Mouse (Mus musculus): ENCODE measurements at regions not wholly inside any gene's neighbourhood (a gene's known extent, or its start where the extent isn't known, plus 50 kb on each side); places are given as distances from the start of the nearest gene placed in this dataset.

DNA sequence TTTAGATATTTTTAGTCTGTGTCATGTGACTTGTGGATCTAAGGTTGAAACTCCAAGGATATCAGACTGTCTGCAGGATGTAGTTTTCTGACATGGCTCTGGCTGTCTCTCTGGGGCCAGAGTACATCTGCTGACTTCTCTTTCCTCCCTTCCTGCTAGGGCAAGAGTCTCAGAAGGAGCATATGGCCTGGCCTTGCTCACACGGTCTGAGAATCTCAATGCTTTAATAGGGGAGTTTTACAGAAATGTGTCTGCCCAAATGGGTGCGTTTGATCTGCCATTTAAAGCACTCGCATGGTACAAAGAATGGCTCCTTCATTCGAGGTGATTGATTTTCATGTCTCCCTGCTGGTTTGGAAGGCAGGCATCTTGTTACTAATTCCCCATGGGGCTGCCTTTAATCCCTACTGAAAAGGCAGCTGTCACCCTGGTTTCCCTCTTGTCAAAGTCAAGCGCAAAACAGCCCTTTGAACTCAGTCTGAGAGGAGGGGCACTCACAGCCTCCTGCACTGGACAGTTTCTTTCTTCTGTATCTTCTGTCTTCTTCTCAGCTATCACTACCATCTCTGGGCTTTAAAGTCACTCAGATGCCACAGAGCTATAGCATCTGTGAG, 199.7 kb upstream of the Eef2kmt start:
- no peak for DNase-seq (ENCODE audit: low spot score)

GRCm38 (mm10) chr16:5454243-5454642, 198.5 kb upstream of the Eef2kmt start:
- DNase-seq (ENCODE audit: low spot score): no peak

DNA sequence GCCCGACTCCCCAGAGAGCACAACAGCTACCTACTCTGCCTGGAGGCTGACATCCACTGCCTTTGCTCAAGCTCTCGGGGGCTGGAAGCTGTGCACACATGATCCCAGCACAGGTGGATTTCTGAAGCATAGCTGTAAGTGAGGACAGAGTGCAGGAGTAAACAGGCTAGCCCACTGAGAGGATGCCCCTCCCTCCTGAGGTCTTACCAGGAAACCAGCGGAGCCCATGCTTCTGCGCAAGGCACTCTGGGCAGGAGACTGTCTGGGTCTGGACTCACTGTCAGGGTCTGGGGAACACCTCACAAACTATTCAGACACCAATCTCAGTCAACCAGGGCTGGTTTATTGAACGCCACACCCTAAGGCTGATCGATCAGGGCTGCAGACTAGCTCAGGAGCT, 197.2 kb upstream of the Eef2kmt start:
- DNase-seq (ENCODE audit: low spot score): no peak

DNA sequence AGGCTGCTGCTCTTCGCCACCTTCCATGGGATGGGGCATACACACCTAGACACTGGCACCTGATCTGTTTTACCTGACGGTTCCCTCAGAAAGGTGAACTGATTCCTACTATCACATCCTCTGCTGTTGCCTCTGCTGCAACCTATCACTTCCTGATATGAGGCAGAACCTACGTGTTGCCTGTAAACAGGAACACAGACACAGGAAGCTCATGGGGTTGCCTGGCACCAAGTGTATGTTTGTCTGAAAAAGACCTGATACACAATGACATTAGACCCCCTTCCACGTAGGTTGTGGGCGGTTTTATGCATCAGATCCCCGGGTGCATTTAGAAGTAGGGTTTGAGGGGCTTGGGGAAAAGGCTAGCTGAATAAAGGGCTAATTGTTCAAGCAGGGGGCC, 190.0 kb upstream of the Eef2kmt start:
- no peak for DNase-seq (ENCODE audit: low spot score)

- DNase-seq (ENCODE audit: low spot score): no peak
These were observed 189.0 kb upstream of the Eef2kmt start for GRCm38 (mm10) chr16:5444785-5445184.

GRCm38 (mm10) chr16:5439717-5440116, 183.9 kb upstream of the Eef2kmt start:
- DNase-seq (ENCODE audit: low spot score): no peak

GRCm38 (mm10) chr16:5438405-5438804, 182.6 kb upstream of the Eef2kmt start:
- DNase-seq (ENCODE audit: low spot score): no peak

DNA sequence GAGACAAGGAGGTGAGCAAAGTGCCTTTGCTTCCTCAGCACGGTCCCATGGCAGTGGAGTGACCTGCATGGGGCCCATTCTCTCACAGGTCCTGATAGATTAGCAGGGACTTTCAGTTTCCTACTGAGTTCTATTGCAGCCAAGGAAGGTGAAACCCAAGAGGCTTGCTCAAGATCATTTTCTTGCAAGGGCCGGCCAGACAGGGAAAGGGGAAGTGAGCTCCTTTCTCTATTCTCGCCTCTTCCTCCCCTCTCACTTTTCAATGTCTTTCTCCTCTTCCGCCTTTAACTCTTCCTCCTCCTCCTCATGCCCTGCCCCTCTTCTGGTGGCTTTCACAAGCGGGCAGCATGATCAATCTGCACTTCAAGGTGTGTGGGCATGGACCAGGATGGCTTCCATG, 175.9 kb upstream of the Eef2kmt start:
- peak; percentile 21 for DNase-seq (ENCODE audit: low spot score)

DNA sequence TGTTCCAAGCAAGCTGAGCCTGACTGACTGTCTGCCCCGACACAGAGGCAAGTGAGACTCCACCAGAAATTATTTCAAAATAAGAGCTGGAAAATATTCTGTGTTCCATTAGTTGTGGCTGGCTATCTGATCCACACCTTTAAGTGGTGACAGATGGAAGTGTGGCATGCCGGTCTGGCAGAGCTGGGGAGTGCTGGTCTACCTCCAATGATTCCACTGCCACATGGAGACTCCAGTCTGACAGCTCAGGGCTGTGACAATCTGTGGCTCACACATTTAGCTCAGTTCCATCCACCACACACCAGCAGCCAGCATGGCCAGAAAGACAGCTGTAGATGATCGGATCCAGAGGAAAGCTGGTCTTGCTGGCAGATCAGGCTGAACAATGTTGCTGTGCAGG, 175.3 kb upstream of the Eef2kmt start:
- DNase-seq (ENCODE audit: low spot score): peak; percentile 75

DNA sequence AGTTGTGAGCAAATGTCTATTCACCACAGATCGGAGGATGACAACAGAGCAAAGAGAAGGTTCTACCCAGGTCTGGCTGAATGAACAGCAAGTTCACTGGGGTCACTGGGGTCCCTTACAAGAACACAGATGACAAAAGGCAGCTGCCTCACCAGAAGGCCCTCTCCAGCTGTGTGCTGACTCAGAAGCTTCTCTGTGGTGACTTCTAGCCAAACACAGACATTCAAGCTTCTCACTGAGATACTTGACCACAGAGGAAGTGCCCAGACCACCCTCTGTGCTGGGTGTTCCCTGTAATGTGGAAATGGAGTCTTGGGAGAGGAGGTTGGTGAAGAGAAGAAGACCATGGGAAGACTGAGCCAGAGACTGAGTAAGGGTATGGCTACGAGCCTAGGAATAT, 173.7 kb upstream of the Eef2kmt start:
- DNase-seq (ENCODE audit: low spot score): no peak

GRCm38 (mm10) chr16:5425908-5426307, 170.1 kb upstream of the Eef2kmt start:
- DNase-seq (ENCODE audit: low spot score): no peak

DNA sequence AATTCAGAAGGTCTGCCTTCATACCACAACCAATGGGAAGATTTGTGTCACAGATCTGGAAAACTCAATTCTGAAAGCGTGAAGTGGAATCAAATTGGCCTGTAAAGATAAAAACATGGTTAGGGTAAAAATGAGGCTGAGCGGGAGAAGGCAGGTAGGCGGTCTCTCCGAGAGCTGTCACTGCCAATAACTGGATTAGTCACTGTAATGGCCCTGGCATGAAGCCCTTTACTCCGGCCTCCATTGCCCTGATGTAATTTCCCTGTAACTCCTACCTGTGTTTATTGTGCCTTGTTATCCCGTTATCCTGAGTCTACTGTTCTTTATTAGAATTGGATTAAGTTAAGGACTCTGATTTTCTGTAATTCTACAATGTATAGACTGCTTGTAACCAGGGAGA, 166.3 kb upstream of the Eef2kmt start:
- DNase-seq (ENCODE audit: low spot score): no peak

DNA sequence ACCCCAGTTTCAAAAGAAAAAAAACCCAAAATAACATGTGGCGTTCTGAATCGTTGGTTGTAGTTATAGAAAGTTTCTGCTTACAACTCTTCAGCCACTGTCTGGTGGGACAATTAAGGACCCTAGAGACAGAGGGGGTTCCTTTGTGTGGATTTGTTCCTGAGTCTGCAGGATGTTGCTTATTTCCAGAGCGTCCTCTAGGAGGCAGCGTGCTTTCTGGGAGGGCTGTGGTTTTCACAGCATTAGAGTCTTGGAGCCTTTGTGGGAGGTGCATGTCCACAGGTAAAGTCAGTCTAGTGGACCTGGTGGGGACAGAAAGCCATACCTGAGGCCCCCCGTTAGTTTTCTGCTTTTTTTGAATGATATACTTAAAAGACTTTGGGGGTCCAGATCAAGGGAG, 165.8 kb upstream of the Eef2kmt start:
- no peak for DNase-seq (ENCODE audit: low spot score)

DNA sequence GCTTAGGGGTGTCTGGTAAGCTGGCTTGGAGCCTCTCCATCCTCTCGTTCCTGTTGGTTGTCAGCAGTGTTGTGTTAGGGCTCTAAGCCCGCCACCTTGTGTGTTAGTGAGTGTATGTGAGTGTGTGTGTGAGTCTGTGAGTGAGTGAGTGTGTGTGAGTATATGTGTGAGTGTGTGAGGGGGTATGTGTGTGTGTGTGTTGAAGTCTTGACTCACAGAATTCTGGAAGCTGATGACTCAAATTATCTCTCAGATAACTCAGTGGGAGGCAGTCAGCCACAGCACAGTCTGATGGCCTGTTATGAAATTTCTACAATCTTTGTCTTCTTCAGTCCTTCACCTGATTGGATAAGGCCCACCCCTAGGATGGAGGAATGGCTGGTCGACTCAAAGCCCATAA, 163.7 kb upstream of the Eef2kmt start:
- peak; percentile 9 for DNase-seq (ENCODE audit: low spot score)

DNA sequence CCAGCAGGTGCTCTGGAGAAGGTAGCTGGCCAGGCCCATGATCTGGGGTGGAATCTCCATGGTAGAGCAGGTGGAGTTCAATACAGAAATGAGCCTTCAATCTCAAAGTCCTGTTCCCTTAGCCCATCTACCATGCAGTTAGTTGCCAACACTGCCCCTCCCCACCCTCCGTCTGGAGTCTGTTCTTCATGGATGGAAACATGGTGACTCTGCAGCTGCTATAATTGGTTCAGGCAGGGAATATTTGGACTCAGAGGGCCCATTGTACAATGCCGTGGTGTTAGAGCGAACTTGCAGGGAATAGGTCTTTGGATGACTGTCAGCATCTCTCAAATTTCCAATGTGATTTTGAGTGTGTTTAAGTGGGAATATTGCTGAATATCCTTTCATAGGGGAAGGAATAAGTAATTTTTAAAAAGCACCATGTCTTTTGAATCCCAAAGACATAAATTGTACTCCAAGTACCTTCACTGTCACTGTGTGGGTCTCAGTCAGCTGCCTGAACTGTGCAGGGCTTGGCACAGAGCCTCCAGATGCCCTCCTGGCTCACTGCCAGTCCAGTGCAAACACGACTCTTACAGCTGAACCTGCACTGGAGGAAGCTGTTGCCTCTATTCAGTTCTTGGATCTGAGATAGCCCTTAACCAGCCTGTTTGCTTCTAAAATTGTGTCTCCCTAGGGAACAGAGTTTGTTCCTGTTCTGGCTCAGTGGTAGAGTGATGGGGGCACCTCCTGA, 162.8 kb upstream of the Eef2kmt start:
- DNase-seq (ENCODE audit: low spot score): peak; percentile 32

GRCm38 (mm10) chr16:5415310-5415709, 159.5 kb upstream of the Eef2kmt start:
- DNase-seq (ENCODE audit: low spot score): no peak

DNA sequence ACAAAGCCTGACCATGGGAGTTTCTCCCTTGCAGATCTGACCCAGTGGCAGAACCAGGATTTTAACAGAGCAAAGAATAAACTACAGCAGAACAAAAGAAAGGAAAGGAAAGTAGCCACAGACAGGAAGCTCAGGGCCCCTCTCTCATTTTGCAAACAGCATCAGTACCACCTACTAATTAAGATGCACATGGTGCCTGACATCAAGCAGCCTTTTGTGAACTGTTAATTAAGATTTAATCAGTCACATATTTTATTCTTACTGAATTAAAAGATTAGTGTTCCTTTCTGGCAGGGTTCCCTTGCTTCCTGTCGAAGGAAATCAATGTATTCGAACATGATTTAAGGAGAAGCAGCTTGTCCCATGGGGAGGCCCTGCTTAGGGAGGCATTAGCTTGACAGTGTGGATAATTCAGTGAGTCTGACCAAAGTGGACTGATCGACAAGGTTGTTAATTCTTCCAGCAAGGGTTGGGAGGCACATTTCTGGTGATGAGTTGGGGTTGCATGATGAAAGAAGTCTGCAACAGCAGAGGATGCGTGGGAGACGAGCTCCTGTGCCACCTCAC, 156.1 kb upstream of the Eef2kmt start:
- no peak for DNase-seq (ENCODE audit: low spot score)

- peak; percentile 73 for DNase-seq (ENCODE audit: low spot score)
These were observed 150.9 kb upstream of the Eef2kmt start for GRCm38 (mm10) chr16:5406711-5407110.

DNA sequence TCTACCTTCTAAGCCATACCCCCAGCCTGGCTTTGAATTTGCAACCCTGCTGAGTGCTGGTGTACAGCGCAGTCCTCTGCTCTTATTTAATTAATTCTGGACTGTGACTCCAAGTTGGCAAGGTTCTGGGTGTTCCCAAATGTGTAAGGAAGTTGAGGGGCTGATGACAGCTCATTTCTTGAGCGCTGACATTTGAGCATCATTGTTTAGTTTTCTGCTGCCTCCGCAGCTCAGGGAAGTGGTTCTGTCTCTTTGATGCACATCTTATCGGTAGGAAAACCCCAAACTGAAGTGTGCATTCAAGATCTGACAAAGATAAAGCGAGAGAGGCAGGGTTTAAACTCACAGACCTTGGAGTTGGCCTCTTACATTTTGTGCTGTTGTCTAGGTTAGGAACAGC, 137.6 kb upstream of the Eef2kmt start:
- no peak for DNase-seq (ENCODE audit: low spot score)

GRCm38 (mm10) chr16:5382930-5383329, 127.1 kb upstream of the Eef2kmt start:
- no peak for DNase-seq (ENCODE audit: low spot score)

GRCm38 (mm10) chr16:5382228-5382884, 126.6 kb upstream of the Eef2kmt start:
- peak; percentile 22 for DNase-seq (ENCODE audit: low spot score)

DNA sequence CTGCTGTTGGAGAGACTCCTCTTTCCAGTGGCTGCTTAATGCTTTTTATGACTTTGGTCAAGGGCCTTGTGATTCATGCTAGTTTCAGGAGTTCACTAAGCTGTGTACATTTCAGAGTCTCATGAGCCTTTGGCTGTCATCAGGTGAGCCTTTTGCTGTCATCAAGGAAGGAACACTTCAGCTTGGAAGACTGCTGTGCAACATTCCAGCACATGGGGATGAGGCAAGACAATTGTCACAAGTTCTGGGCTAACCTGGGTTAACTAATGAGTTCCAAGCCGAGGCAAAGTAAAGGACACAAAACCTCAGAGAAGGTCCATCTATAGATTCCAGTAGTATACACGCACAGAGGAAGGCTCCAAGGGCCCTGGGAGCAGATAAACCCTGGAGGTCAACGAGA, 124.8 kb upstream of the Eef2kmt start:
- no peak for DNase-seq (ENCODE audit: low spot score)

- DNase-seq (ENCODE audit: low spot score): no peak
These were observed 121.2 kb upstream of the Eef2kmt start for GRCm38 (mm10) chr16:5377001-5377400.
